Mouse (Mus musculus) intestine, embryonic 15.5 days (tissue): ENCODE results near the gene Olfr630. TPM values are rescaled to one million over a fixed set of nuclear protein-coding genes. Genes with fewer than 3 reads are reported as not detected.
"Not testable (repeated sequence)": the region's sequence is repeated elsewhere in the genome, so short reads cannot be mapped to it uniquely, and the experiment has no call there.

Experiments used
- ATAC-seq: fragments of 200-750 bp; cut with Nextera tagmentation; 2 replicates; pipeline ENCODE4 v1.8.0; 2017; ENCODE audit warnings: moderate TSS enrichment, moderate library complexity
- H3K27ac ChIP-seq: fragments of 300-500 bp; sonication (generic); 2 replicates; pipeline ENCODE4 v1.5.1; 2015; ENCODE audit warnings: mild to moderate bottlenecking, inconsistent platforms
- H3K27me3 ChIP-seq: fragments of 300-500 bp; sonication (generic); replicated peaks from 2 replicates; pipeline ENCODE4 v1.6.1; 2015; ENCODE audit warnings: inconsistent platforms
- H3K36me3 ChIP-seq: fragments of 300-500 bp; sonication (generic); 2 replicates; pipeline ENCODE4 v1.6.1; 2015; ENCODE audit warnings: inconsistent platforms
- H3K4me1 ChIP-seq: fragments of 300-500 bp; sonication (generic); replicated peaks from 2 replicates; pipeline ENCODE4 v1.6.1; 2015; ENCODE audit warnings: inconsistent platforms
- H3K4me2 ChIP-seq: fragments of 300-500 bp; sonication (generic); replicated peaks from 2 replicates; pipeline ENCODE4 v1.6.1; 2015; ENCODE audit warnings: mild to moderate bottlenecking, inconsistent platforms
- H3K4me3 ChIP-seq: fragments of 300-500 bp; sonication (generic); replicated peaks from 2 replicates; pipeline ENCODE4 v1.5.1; 2015; ENCODE audit warnings: inconsistent platforms
- H3K9ac ChIP-seq: fragments of 300-500 bp; sonication (generic); 2 replicates; pipeline ENCODE4 v1.6.1; 2015; ENCODE audit warnings: inconsistent platforms
- H3K9me3 ChIP-seq: fragments of 300-500 bp; sonication (generic); 2 replicates; pipeline ENCODE4 v1.6.1; 2016; ENCODE audit warnings: inconsistent platforms
- whole genome bisulfite sequencing: fragments of 180-500 bp; shearing (Covaris S2); methylation state at CpG from one replicate; pipeline ENCODE4 v1.1.7; 2015; 5-methylcytosine and 5-hydroxymethylcytosine counted together
- polyA plus RNA-seq: library from polyadenylated mRNA; unstranded; fragments of >200 nt; fragmentation: Nextera tagmentation; extraction: Ambion mirVana; gene quantifications from 2 replicates; pipeline ENCODE4 v1.2.1, GENCODE M21; 2015

Olfr630 gene
- not detected in 2 replicates for polyA plus RNA-seq

DNA sequence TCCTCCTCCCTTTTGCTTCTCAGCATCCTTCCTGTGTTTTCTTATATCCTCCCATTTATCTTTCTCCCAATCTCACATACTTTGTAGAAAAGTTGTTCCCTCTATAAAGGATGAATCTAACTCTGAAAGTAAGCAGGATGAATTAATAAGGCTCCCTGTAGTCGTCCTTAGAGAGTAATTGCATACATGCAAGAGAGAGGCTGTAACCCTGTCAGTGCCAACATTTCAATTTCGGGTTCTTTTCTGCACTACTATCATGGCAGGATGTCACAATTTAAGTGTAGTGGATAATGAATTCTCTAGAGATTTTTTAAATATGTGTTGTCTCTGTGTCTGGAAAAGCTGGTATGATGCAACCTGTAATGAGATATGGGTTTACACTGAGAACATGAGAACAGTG, at the start of gene Olfr630:
Gene Olfr630 (minus strand): TSS at position 101 of the 400 bp plus-strand sequence.
- no peaks in the 10 kb centered on the region for H3K4me1 ChIP-seq
- H3K27me3 ChIP-seq, result no peaks in the 10 kb centered on the region
- no peaks in the 10 kb centered on the region for H3K9me3 ChIP-seq
- H3K36me3 ChIP-seq, result no peaks in the 10 kb centered on the region
- no peak for ATAC-seq
- H3K4me2 ChIP-seq, result no peak within 1 kb of the TSS
- H3K4me3 ChIP-seq, result no peak within 1 kb of the TSS
- no peak within 1 kb of the TSS for H3K9ac ChIP-seq
- no peak within 1 kb of the TSS for H3K27ac ChIP-seq
- 47% methylated on average over 2 of the region's 2 CpGs for WGBS

DNA sequence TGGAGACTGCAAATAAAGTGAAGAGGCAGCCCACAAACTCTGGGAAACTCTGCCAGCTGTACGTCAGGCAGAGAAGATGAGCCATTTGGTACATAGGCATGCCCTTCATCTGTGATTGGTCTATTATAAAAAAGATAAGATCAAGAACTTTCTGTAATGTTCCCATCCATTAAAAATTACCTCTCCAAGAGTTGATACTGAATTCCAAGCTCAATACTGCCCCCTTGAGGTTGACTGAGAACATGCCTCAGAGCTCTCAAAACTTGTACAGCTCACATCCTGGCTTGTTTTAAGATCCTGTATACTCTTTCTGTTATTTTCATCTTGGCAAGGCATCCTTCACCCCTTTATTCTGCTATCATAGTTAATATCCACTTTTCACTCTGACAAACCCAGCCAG, 49.7 kb upstream of the Olfr630 start:
- Histone ChIP-seq H3K36me3 (no peaks in the 10 kb centered on the region), H3K27me3 (no peaks in the 10 kb centered on the region), H3K9ac (no peak overlapping the region), H3K27ac (no peak overlapping the region), H3K4me2 (no peak overlapping the region), H3K4me3 (no peak overlapping the region), H3K4me1 (no peaks in the 10 kb centered on the region), H3K9me3 (no peaks in the 10 kb centered on the region)
- ATAC-seq, result 0 out of 2 replicates have a peak, but pooled peaks have one; percentile 31
- 43% methylated on average over 1 of the region's 1 CpGs for WGBS

DNA sequence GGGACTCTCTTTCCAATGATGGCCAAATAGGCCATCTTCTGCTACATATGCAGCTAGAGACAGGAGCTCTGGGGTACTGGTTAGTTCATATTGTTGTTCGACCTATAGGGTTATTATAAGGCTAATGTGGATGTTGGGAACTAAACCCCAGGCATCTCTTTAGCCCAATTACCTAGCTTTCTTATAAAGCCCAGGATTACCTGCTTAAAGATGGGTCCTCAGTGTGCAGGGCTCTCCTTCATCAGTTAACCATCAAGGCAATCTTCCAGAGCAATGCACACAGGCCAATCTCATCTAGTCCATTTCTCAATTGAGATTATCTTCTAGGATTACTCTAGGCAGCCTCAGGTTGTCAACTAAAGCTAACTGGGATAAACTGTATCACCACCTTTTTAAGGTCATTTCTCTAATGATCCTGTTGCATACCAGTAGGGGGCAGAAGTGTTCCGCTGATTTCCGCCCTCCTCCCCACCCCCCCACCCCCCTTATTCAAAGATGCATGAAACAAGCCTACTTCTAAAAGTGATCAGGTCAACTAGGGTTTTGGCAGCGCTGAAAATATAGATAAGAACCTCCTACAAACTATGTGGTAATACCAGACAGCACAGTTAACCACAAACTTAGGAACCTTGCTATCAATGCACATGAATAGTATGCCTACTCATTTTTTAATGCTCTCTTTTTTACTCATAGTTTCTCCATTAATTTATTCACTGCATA, 35.7 kb upstream of the Olfr630 start:
- ATAC-seq, result no peak
- 23% methylated on average over 4 of the region's 4 CpGs for WGBS
- no peaks in the 10 kb centered on the region for H3K36me3 ChIP-seq

DNA sequence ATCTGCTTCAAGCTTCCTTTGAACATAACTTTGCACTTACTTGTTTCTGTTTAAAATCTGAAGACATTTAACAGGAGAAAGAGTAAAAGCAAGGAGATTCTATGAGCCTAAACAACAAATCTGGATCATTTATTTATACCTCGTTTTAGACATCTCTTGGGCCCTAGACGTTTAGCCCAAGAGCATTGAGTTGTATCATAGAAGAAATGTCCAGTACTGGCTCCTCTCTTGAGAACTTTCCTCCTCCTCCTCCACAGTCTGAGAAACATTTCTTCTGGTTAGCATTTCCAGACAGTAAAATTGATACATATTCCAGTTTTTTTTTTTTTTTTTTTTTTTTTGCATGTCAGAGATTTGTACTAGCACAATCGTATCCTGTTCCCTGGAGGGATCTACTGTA, 34.6 kb upstream of the Olfr630 start, which contains the start of gene Olfr67:
Gene Olfr67 (minus strand): TSS at position 101 of the 400 bp plus-strand sequence.
- Histone ChIP-seq H3K27me3 (no peaks in the 10 kb centered on the region), H3K36me3 (no peaks in the 10 kb centered on the region), H3K9ac (no peak within 1 kb of the TSS), H3K4me3 (no peak within 1 kb of the TSS), H3K27ac (no peak within 1 kb of the TSS), H3K4me2 (no peak within 1 kb of the TSS), H3K9me3 (no peaks in the 10 kb centered on the region), H3K4me1 (no peaks in the 10 kb centered on the region)
- no peak for ATAC-seq
- 74% methylated on average over 3 of the region's 3 CpGs for whole genome bisulfite sequencing

More for the DNA sequence above, 35.7 kb upstream of the Olfr630 start:
- H3K4me1 ChIP-seq, result no peaks in the 10 kb centered on the region
- H3K27me3 ChIP-seq, result no peaks in the 10 kb centered on the region
- no peaks in the 10 kb centered on the region for H3K9me3 ChIP-seq
- H3K9ac ChIP-seq, result no peak overlapping the region
- H3K4me3 ChIP-seq, result no peak overlapping the region
- H3K27ac ChIP-seq, result no peak overlapping the region
- no peak overlapping the region for H3K4me2 ChIP-seq

DNA sequence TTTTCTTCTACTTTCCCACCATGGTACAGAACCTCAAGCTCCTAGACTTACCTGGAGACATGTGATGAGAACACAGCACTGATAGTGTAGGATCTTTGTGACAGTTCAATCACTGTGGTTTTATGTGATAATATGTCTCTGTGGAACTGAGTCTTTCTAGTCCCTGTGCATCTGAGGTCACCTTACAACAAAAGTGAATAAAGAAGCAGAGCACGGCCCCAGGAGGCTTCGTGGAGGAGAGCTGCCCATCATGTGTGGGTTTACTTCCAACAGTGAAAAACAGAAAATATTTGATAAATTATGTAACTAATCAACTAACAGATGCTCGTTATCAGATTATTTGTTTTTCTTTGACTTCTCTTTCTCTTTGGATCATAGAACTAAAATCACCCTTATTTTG, 22.5 kb upstream of the Olfr630 start, which contains the start of gene Olfr68:
Gene Olfr68 (minus strand): TSS at position 101 of the 400 bp plus-strand sequence.
- no peak for ATAC-seq
- no peaks in the 10 kb centered on the region for H3K27me3 ChIP-seq
- 74% methylated on average over 3 of the region's 3 CpGs for WGBS

DNA sequence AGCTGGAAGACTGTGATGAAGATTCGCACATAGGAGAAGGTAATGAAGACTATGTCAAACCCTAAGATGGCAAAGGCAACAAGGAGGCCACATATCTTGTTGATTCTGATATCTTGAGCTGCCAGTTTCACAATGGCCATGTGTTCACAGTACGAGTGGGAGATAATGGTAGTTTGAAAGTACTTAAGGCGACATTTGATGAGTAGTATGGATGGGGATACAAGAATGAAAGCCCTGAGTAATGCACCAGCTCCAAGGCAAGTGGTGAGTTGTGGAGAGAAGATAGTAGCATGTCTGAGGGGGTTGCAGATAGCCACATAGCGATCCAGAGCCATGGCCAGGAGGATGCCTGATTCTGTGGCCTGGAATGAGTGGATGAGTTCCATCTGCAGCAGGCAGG, 20.5 kb upstream of the Olfr630 start:
- 90% methylated on average over 4 of the region's 4 CpGs for WGBS
- H3K4me2 ChIP-seq, H3K9me3 ChIP-seq, H3K9ac ChIP-seq, H3K4me3 ChIP-seq, ATAC-seq, H3K36me3 ChIP-seq, H3K27ac ChIP-seq, H3K4me1 ChIP-seq, H3K27me3 ChIP-seq: not testable (repeated sequence)

More for the DNA sequence above, 22.5 kb upstream of the Olfr630 start, which contains the start of gene Olfr68:
- Histone ChIP-seq H3K36me3 (no peaks in the 10 kb centered on the region), H3K9me3 (no peaks in the 10 kb centered on the region), H3K27ac (no peak within 1 kb of the TSS), H3K9ac (no peak within 1 kb of the TSS), H3K4me2 (no peak within 1 kb of the TSS), H3K4me3 (no peak within 1 kb of the TSS), H3K4me1 (no peaks in the 10 kb centered on the region)

DNA sequence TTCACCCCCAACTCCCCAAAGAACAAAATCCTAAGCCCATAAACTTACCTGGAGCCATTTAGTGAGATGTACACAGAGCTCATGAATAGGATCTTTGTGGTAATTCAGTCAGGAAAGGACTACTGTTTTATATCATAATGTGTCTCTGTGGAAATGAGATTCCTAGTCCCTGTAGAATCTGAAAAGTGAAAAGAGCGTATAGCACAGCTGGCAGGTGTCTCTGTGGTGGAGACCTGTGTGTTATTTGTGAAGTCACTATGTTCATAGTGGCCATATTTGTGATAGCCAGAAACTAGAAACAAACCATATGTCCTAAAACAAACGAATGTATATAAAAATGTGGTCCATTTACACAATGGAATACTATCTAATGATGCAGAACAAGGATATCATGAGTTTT, 14.4 kb upstream of the Olfr630 start, which contains the start of gene Olfr69:
Gene Olfr69 (minus strand): TSS at position 101 of the 400 bp plus-strand sequence.
- ATAC-seq, result no peak
- no peak within 1 kb of the TSS for H3K9ac ChIP-seq
- no peaks in the 10 kb centered on the region for H3K36me3 ChIP-seq
- no peaks in the 10 kb centered on the region for H3K4me1 ChIP-seq
- H3K4me3 ChIP-seq, result no peak within 1 kb of the TSS
- H3K27me3 ChIP-seq, result no peaks in the 10 kb centered on the region
- 69% methylated on average over 2 of the region's 2 CpGs for WGBS
- H3K4me2 ChIP-seq, result no peak within 1 kb of the TSS
- no peak within 1 kb of the TSS for H3K27ac ChIP-seq
- H3K9me3 ChIP-seq, result no peaks in the 10 kb centered on the region

DNA sequence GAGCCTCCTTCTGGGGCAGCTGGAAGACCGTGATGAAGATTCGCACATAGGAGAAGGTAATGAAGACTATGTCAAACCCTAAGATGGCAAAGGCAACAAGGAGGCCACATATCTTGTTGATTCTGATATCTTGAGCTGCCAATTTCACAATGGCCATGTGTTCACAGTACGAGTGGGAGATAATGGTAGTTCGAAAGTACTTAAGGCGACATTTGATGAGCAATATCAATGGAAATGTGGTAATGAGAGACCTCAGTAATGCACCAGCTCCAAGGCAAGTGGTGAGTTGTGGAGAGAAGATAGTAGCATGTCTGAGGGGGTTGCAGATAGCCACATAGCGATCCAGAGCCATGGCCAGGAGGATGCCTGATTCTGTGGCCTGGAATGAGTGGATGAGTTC, 10.6 kb upstream of the Olfr630 start:
- not testable (repeated sequence) for H3K4me2 ChIP-seq, ATAC-seq, H3K4me1 ChIP-seq, H3K4me3 ChIP-seq, H3K9ac ChIP-seq, H3K36me3 ChIP-seq, H3K27ac ChIP-seq, H3K9me3 ChIP-seq, H3K27me3 ChIP-seq
- 88% methylated on average over 6 of the region's 6 CpGs for WGBS

DNA sequence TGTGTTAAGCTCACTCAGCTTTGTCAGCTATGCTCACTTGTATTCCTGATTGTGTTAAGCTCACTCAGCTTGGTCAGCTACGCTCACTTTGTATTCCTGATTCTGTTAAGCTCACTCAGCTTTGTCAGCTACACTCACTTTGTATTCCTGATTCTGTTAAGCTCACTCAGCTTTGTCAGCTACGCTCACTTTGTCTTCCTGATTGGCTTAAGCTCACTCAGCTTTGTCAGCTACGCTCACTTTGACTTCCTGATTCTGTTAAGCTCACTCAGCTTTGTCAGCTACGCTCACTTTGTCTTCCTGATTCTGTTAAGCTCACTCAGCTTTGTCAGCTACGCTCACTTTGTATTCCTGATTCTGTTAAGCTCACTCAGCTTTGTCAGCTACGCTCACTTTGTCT, 5.1 kb upstream of the Olfr630 start:
- H3K9ac ChIP-seq, ATAC-seq, H3K4me2 ChIP-seq, H3K27me3 ChIP-seq, H3K9me3 ChIP-seq, H3K4me1 ChIP-seq, H3K4me3 ChIP-seq, H3K27ac ChIP-seq, H3K36me3 ChIP-seq: not testable (repeated sequence)
- 86% methylated on average over 6 of the region's 6 CpGs for WGBS

DNA sequence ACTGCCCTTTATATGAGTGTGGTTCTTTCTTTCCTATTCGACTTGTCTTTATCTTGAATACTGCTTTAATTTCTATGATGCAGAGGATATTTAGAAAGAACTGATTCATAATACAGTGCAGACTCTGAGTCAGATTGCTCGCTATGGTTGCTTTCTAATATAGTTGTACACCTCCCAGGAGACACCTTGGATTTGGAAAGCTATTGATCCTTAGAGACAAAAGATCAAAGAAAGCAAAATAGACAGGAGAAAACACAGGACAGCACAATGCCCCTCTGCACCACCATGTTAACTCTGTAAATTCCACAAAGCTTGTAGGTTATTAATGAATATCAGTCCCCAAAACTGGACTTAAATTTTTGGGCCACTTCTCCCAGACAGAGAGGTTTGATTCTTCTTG, 12.3 kb downstream of the Olfr630 start, which contains the start of gene Olfr629:
Gene Olfr629 (minus strand): TSS at position 101 of the 400 bp plus-strand sequence.
- Histone ChIP-seq H3K9ac (no peak within 1 kb of the TSS), H3K4me2 (no peak within 1 kb of the TSS), H3K9me3 (no peaks in the 10 kb centered on the region; the same call in 1 of the 2 replicates), H3K27ac (no peak within 1 kb of the TSS), H3K4me1 (no peaks in the 10 kb centered on the region), H3K4me3 (no peak within 1 kb of the TSS), H3K27me3 (no peaks in the 10 kb centered on the region), H3K36me3 (no peaks in the 10 kb centered on the region)
- ATAC-seq, result no peak
- 88% methylated on average over 2 of the region's 2 CpGs for WGBS

DNA sequence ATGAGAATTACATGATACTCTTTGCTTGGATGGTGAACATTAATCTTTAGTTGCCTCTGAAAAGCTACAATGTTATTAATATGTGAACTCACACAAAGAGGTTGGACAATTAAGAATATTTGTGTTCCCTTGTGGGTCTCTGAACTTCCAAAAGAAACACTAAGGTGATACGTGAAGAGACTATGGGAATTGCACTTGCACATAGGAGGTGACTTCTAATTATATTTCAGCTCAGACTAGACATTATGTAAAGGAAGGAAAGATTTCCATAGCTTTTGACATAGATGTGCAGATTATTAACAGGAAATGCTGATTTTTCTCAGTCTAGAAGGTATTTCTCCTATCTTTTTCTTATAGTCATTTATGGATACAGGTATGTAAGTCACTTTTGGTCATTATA, 27.1 kb downstream of the Olfr630 start, which contains the start of gene Olfr628:
Gene Olfr628 (plus strand): TSS at position 301 of the 400 bp plus-strand sequence.
- H3K9me3 ChIP-seq, result no peaks in the 10 kb centered on the region
- 82% methylated on average over 1 of the region's 1 CpGs for WGBS
- no peak within 1 kb of the TSS for H3K4me2 ChIP-seq
- no peak within 1 kb of the TSS for H3K9ac ChIP-seq
- no peaks in the 10 kb centered on the region for H3K4me1 ChIP-seq
- no peak for ATAC-seq
- H3K36me3 ChIP-seq, result no peaks in the 10 kb centered on the region
- H3K27ac ChIP-seq, result no peak within 1 kb of the TSS
- H3K4me3 ChIP-seq, result no peak within 1 kb of the TSS
- no peaks in the 10 kb centered on the region for H3K27me3 ChIP-seq

DNA sequence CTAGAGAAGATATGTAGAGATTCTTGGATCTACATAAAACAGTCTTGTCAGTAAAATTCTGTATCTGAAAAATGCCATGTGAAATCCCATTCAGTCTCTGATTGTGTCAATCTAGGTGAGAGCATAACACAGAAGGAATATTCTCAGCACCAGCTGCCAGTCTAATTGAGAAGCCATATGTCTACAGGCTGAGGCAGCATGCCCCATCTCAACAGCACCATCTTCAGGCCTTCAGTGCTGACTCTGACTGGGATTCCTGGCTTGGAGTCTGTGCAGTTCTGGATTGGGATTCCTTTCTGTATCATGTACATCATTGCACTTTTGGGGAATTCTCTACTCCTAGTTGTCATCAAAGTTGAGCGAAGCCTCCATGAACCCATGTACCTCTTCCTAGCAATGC, 40.7 kb downstream of the Olfr630 start:
- WGBS, result 97% methylated on average over 1 of the region's 1 CpGs
- H3K4me2 ChIP-seq, H3K36me3 ChIP-seq, ATAC-seq, H3K27me3 ChIP-seq, H3K9ac ChIP-seq, H3K4me1 ChIP-seq, H3K4me3 ChIP-seq, H3K27ac ChIP-seq, H3K9me3 ChIP-seq: not testable (repeated sequence)

DNA sequence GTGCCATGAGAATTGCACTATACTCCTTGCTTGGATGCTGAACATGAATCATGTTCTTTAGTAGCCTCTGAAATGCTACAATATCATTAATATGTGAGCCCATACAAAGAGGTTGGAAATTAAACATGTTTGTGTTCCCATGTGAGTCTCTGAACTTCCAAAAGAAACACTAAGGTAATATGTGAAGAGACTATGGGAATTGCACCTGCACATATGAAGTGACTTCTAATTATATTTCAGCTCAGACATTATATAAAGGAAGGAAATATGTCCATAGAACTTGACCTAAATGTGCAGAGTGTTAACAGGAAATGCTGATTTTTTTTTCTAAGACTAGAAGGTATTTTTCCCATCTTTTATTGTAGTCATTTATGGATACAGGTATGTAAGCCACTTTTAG, 42.8 kb downstream of the Olfr630 start, which contains the start of gene Olfr243:
Gene Olfr243 (plus strand): TSS at position 301 of the 400 bp plus-strand sequence.
- Histone ChIP-seq H3K36me3 (no peaks in the 10 kb centered on the region), H3K27me3 (no peaks in the 10 kb centered on the region), H3K4me1 (no peaks in the 10 kb centered on the region), H3K4me2 (no peak within 1 kb of the TSS), H3K27ac (no peak within 1 kb of the TSS), H3K9me3 (no peaks in the 10 kb centered on the region), H3K9ac (no peak within 1 kb of the TSS), H3K4me3 (no peak within 1 kb of the TSS)
- no peak for ATAC-seq
